Mouse (Mus musculus): ENCODE results near the gene Map2k6. TPM values are rescaled to one million over a fixed set of nuclear protein-coding genes. Genes with fewer than 3 reads are reported as not detected.

Map2k6 gene
- polyA plus RNA-seq, 1 experiment = 3.5 TPM

DNA sequence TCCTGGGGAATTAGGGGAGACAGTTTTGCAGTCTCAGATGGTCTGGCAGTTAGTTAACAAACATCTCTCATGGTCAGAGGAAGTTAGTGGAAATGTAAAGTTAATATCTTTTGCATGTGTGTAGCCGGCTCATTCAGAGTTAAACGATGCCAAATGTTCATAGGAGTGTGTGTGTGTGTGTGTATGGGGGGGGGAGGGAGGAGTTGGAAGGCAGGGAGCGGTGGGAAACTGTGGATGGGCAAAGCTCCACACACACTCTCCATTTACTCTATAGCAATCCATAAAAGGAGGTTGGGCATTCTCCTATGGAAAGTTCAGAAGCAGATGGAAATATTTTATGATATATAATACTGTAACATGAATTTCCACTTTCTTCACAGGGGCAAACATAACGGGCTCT lies 135.9 kb downstream of the Map2k6 start:
- DNase-seq (ENCODE audit: low read depth, low spot score) = no peak
- 57% methylated on average over 4 of the region's 4 CpGs for WGBS

DNA sequence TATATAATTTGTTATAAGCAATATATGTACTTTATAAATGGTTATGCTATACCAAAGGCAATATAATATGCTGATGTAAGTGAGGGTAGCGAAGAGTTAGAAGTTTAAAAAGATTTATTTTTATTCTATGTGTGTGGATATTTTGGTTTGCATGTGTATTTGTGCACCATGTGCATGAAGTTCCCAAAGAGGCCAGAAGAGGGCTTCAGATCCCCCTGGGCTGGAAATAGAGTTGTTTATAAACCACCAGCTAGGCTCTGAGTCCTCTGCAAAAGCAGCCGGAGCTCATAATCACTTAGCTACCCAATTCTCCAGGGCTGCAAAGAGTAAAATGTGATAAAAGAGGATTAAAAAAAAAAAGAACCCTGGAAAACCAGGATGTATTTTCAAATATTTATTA lies 137.6 kb downstream of the Map2k6 start:
- WGBS = 95% methylated on average over 2 of the region's 2 CpGs
- DNase-seq (ENCODE audit: low read depth, low spot score) = no peak

DNA sequence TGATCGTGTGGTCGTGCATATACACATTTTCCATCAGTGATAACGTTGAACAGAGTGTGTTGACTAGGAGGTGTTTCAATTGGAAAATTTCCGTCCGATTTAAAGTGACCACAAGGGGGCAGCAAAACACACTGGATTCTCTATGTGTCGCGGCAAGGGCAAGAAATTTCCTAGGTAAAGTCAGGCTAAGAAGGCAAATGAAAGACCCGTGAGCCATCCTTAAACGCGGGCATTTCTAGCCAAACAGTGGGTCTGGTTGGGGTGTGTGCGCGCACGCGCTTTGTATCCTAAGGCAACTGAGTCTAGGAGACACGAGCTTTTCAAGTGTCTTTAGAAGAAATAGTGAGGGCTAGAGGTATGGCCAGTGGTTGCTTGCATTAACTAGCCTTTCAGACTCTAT lies 138.7 kb downstream of the Map2k6 start:
- DNase-seq (ENCODE audit: low read depth, low spot score) = peak; percentile 67

DNA sequence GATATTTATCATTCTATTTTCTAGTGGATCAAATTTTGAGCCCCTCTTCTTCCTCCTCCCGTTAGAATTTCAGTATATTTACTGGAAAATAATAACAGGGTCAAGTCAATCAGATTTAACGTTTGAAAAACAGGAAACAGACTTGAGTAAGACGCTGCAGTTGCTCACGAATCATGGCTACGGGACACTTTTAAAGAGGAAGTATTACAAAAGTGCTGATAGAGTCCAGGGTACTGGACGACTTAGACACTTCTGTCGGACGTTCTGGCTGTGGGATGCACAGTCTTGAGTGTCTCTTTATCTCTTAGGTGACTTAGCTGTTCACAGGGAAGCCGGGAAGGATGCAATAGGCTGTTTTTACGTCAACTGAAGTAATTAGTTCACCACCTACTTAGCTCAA lies 139.3 kb downstream of the Map2k6 start:
- WGBS = 25% methylated on average over 10 of the region's 10 CpGs

More for the DNA sequence above, 138.7 kb downstream of the Map2k6 start:
- WGBS = 7% methylated on average over 15 of the region's 15 CpGs

DNA sequence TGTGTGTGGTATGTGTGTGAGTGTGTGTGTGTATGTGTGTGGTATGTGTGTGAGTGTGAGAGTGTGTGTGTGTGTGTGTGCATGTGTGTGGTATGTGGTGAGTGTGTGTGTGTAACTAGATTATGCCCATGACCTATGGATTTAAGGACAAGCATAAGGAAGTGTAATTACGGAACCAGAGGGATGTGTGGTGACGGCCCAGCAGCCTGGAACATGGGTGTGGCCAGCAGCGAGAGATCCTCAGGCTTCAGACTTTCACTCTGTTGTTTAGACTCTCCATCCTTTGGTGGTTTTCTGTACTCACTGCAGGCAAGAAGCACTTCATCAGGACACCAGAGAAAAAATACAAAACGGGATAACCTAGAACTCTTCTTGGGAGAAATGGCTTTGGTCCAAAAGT lies 143.0 kb downstream of the Map2k6 start:
- 26% methylated on average over 4 of the region's 4 CpGs for WGBS
- no peak for DNase-seq (ENCODE audit: low read depth, low spot score)

More for the DNA sequence above, 139.3 kb downstream of the Map2k6 start:
- DNase-seq (ENCODE audit: low read depth, low spot score) = no peak

DNA sequence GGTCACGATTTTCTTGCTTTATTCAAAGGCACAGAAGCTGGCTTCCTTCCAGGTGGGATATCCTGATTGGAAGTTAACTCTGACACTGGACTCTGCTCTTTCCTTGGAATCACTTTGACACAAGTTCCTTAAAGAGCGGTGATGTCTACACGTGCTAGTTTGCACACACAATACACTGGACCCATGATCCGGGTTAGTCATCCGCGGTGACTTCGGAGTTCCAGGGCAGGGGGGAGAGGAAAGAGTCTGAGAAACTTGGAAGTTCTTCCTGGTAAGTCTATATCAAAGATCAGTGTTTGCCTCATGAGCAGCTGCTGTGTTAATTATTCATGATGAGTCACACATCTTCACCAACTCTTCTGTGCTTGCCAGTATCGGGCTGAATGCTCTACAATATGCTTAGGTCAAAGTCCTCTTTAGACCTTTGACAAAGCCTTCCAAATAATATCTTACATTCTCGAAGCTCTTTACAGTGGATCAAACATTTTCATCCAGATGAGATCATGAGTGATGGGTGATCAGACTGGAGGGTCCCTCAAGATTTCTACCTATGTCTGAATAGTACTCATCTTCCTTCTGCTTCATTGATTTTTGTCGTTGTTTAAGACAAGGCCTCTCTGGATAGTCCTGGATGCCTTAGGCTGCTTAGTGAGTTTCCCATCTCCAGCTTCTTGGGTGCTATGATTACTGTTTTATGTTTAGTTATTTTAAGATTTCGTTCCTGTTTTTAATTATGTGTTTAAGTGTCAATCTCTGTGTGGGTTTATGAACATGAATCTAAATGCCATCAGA lies 145.7 kb downstream of the Map2k6 start:
- DNase-seq (ENCODE audit: low read depth, low spot score) = peak; percentile 27
- WGBS = 33% methylated on average over 11 of the region's 11 CpGs

DNA sequence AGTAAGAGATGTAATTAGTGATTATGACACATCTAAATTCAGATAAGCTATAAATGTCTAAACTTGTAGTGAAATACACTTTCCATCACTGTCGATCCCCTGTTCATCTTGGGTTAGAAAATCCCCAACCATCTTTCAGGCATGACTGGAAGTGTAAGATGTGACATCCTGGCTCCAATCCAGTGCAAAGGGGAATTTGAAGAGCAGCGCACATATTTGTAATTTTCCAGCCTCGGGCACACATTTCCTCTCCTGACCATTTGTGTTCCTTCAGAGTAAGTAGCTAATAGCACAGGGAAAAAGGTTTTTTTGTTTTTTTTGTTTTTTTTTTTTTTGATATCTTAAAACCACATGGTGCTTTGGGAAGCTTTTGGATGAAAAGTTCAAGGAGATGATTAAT lies 146.5 kb downstream of the Map2k6 start:
- 66% methylated on average over 3 of the region's 3 CpGs for WGBS
- DNase-seq (ENCODE audit: low read depth, low spot score) = no peak

DNA sequence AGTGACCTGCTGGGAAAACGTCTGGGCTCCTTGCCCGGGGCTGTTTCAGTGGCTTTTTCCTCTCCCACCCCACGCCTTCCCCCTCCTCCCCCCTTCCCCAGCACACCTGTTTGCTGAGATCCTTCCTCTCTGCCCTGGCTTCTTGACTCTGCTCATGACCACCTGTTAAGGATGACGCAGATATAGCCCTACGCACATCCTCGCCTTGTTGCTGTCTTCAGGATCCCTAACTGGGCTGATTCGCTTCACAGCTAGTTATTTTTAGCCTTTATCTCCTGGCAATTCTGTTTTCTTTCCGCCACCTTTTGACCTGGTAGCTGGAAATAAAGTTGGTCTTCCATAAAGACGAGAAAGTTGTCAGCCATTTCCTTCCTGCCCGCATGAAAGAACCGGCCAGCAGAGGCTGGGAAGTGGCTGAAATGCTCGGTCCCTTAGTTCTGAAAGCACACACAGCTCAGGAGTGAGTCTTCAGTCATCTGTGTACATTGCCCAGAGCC lies 152.6 kb downstream of the Map2k6 start:
- 61% methylated on average over 12 of the region's 12 CpGs for WGBS

DNA sequence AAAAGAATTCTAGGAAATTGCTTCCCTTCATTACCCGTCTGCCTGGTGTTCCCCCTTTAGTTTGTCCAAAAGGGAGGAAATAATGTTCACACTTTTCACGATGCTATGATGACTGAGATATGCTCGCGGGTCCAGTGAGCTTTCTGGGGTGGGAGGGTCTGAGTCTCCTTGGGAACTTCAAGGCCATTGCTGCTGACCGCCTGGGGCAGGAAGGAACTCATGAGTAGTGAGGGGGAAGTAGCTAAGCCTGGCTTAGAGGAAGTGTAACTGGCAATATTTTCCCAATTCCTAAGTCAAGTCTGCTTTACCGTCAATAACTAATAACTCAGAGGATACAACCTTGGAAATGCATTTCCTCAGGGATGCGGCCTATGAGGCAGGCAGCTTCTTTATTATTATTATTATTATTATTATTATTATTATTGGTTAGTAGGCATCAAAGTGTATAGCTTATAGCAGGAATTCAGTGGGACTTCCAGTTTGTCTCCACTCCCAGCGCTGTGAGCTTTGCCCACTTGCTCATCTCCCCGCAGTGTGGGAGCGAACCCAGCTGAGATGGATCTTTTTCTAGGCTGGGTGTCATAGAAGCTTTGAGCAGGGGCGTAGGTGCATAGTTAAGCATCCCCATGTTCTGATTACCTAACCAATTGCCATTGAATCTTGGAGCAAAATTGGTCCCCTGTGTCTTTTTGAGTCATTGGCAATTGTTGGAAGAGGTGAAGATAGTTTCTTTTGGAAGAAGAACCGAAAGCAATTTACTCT lies 163.6 kb downstream of the Map2k6 start:
- WGBS = 78% methylated on average over 12 of the region's 12 CpGs
- no peak for DNase-seq (ENCODE audit: low read depth, low spot score)

More for the DNA sequence above, 152.6 kb downstream of the Map2k6 start:
- no peak for DNase-seq (ENCODE audit: low read depth, low spot score)

DNA sequence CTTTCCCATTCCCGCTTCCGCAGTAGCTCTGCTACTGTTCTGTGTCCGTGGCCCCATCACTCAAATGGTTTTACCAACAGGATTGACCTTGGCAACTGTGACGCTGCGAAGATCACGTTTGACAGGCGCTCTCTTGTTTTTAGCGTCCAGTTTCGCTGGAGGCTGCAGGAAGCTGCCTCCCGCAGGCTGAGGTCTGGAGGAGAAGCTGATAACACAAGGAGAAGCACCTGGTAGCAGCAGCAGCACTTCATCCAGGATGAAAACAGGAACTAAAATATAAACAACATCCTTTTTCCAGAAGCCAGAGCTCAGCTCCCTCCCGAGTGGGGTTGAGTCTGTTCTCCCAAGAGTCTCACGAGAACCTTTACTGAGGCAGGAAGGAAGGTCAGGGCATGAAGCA lies 164.3 kb downstream of the Map2k6 start:
- 57% methylated on average over 12 of the region's 12 CpGs for WGBS
- no peak for DNase-seq (ENCODE audit: low read depth, low spot score)

DNA sequence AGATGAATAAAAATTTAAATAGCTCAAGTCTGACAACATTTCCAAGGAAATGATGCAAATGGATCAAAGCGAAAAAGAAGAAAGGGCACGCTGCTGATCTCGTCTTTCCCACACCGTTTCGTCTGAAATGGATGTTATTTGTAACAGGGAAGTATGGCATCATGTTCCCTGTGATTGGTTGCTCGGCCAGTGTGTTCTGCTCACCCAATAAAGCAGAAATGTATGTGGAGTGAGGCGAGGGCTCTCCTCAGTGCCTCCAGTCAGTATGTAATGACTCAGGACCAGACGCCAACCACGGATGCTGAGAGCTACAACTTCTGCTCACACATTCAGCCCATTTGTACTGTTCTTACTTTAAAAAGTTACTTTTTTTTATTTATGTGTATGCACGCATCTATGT lies 164.9 kb downstream of the Map2k6 start:
- 77% methylated on average over 10 of the region's 10 CpGs for WGBS
- DNase-seq (ENCODE audit: low read depth, low spot score) = no peak

DNA sequence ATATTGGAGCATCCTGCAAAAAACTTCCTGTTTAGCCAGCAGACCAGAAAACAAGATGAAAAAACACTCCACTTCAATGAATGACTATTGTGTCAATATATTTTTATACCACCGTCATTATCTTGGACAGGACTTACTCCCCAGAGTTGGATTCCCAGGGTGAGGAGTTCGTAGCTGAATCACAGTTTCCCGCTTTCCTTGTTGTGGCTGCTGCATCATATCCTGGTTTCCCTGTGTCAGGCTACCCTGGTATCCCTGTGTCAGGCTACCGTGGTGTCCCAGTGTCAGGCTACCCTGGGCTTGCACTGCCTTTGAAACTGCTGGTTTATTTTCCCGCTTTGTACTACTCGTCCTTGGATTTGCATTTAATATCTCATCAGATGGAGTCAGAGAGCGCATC lies 167.4 kb downstream of the Map2k6 start:
- 72% methylated on average over 7 of the region's 7 CpGs for WGBS
- DNase-seq (ENCODE audit: low read depth, low spot score) = no peak

DNA sequence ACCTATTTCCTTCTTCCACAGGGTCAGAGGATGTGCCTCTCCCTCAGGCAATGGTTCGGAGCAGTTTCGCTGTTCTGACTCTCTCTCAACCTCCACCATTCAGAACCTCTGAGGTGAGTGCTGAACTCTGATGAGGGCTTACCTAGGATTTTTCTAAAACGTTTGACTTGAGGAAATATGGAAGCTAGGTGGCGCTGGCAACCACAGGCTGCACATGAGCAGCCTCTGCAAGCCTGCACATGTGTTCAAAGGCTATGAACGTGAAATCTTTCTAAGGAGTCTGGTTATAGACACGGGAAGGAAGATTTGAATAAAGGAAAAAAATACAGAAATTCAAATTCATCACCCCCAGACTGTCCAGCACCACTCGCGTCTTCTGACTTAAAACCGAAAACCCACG lies 173.6 kb downstream of the Map2k6 start:
- DNase-seq (ENCODE audit: low read depth, low spot score) = no peak
- 51% methylated on average over 10 of the region's 10 CpGs for WGBS

Other genes with a start within 250 kb of the Map2k6 start
- 0.32 and 0.77 TPM in 2 replicates for gene Abca9, start 230.9 kb upstream of the Map2k6 start, polyA plus RNA-seq (2012; rRNA removed)
- gene Abca6, start 147.3 kb upstream of the Map2k6 start, polyA plus RNA-seq (2012; rRNA removed) = 0.09 and 0.11 TPM in 2 replicates
- 0.20 and 0.29 TPM in 2 replicates for gene Abca5, start 61.4 kb upstream of the Map2k6 start, polyA plus RNA-seq (2012; rRNA removed)